Comparison of ENCODE assay signal across 9 mouse cellular contexts in the genomic region with DNA sequence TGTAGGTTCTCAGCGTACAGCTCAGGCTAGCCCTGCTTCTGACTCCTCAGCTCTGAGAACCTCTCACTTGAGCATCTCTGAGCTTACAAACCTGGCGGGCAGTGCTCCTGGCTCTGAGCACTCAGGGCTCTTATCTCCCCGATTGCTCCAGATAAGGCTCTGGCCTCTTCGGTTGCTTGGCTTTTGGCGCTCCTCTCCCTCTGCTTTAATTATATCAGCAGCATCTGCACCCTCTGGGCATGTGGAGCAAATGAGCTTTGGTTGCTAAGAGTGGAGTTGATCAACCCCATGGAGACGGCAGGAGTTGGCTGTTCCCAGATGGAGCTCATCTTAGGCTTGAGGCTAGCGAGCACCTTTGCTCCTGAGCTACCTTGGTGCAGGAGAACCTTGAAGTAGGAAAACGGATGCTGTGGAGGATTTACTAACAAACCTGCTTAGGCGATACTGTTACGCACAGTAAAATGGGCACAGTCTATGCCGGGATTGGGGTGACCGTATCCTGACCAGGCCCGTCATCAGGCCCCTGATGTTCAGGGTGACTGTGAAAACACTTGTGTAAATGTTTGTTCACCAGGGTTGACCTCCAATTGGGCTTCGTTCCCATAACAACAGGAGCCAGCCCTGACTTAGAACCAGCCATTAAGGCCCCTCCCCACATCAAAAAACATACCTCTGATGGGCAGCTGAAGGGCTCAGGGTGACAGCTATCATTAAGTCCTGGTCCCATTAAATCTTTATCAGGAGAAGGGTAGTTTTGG. TPM values are rescaled to one million over a fixed set of nuclear protein-coding genes. Genes with fewer than 3 reads are reported as not detected.
A peak's percentile ranks its signal among the peaks of the same experiment; 100 is the strongest.
DNase-seq lines count a peak whose midpoint lies in the region; ATAC-seq and TF ChIP-seq lines count a peak whose summit lies in the region.
"Had no signal": no experiment of that assay in that cellular context is flagged by ENCODE, and none has a peak within 500 bp of the region (broad histone marks: within the 10 kb centered on the region; RNA-seq: fewer than 3 reads in every experiment).

No protein-coding gene starts in this region.

- H3K27me3 ChIP-seq in lung, embryonic 15.5 days: no peaks in the 10 kb centered on the region
- H3K27me3 ChIP-seq in intestine, postnatal 0 days (replicated peaks; ENCODE audit: control insufficient read depth, insufficient read depth, low read length): no peaks in the 10 kb centered on the region
- H3K27me3 ChIP-seq in neural tube, embryonic 14.5 days (ENCODE audit: control insufficient read depth, insufficient read depth, low read length): no peaks in the 10 kb centered on the region

- peaks cover 22% of the 10 kb centered on the region for H3K4me1 ChIP-seq in lung, embryonic 15.5 days
- H3K4me1 ChIP-seq in embryonic fibroblast, embryonic 13.5 days (ENCODE audit: control insufficient read depth, insufficient read depth, low read length): peaks cover 12% of the 10 kb centered on the region; the same call in 1 of the 2 replicates
- peaks cover 9% of the 10 kb centered on the region for H3K4me1 ChIP-seq in intestine, postnatal 0 days (replicated peaks; ENCODE audit: control insufficient read depth, insufficient read depth, low read length)
- H3K4me1 ChIP-seq in neural tube, embryonic 14.5 days (ENCODE audit: control insufficient read depth, insufficient read depth, low read length): peaks cover 16% of the 10 kb centered on the region

- peak overlapping the region; percentile 4; the same call in 1 of the 2 replicates for H3K4me3 ChIP-seq in lung, embryonic 15.5 days
- peak overlapping the region; percentile 92 for H3K4me3 ChIP-seq in embryonic fibroblast, embryonic 13.5 days (ENCODE audit: insufficient read depth, low read length)
- peak overlapping the region; percentile 79 for H3K4me3 ChIP-seq in intestine, postnatal 0 days (ENCODE audit: low read depth, low read length)
- no peak overlapping the region for H3K4me3 ChIP-seq in neural tube, embryonic 14.5 days (ENCODE audit: low read depth, low read length)

- H3K9ac ChIP-seq in lung, embryonic 15.5 days: 0 out of 2 replicates have a peak overlapping the region, but pooled peaks have one; percentile 3
- peak overlapping the region; percentile 51; the same call in 1 of the 2 replicates for H3K9ac ChIP-seq in intestine, postnatal 0 days (ENCODE audit: low read depth, low read length)
- H3K9ac ChIP-seq in neural tube, embryonic 14.5 days (replicated peaks; ENCODE audit: low read depth, low read length): no peak overlapping the region

- DNase-seq in lung, postnatal 10 days: no peak
- no peak for DNase-seq in ovary, postnatal 10 days (ENCODE audit: low spot score)
- no peak for DNase-seq in left cerebral cortex, postnatal 4 days
- DNase-seq in left cerebral cortex, postnatal 10 days (ENCODE audit: extremely low spot score in 1 of 2, low spot score in 2 of 2): no peak
- DNase-seq: cerebellum, postnatal 36 days had no signal

- H3K36me3 ChIP-seq in lung, embryonic 15.5 days: 0 out of 2 replicates have a peak, but pooled peaks cover 13% of the 10 kb centered on the region
- no peaks in the 10 kb centered on the region; the same call in none of the 2 replicates for H3K36me3 ChIP-seq in intestine, postnatal 0 days (ENCODE audit: control insufficient read depth, insufficient read depth)
- H3K36me3 ChIP-seq in neural tube, embryonic 14.5 days (ENCODE audit: control insufficient read depth, insufficient read depth, low read length): no peaks in the 10 kb centered on the region

- no peaks in the 10 kb centered on the region for H3K9me3 ChIP-seq in lung, embryonic 15.5 days
- H3K9me3 ChIP-seq in intestine, postnatal 0 days (ENCODE audit: control insufficient read depth): no peaks in the 10 kb centered on the region
- no peaks in the 10 kb centered on the region for H3K9me3 ChIP-seq in neural tube, embryonic 14.5 days (ENCODE audit: control insufficient read depth, low read length)

- intact Hi-C loops in left cerebral cortex, postnatal 4 days (cut with DNase I): no loop called here
- intact Hi-C loops in left cerebral cortex, postnatal 10 days (cut with DNase I): no loop called here

- peak overlapping the region; percentile 68 for H3K4me2 ChIP-seq in lung, embryonic 15.5 days
- peak overlapping the region; percentile 77 for H3K4me2 ChIP-seq in intestine, postnatal 0 days (replicated peaks; ENCODE audit: low read depth)
- H3K4me2 ChIP-seq in neural tube, embryonic 14.5 days (ENCODE audit: low read depth, low read length): peak overlapping the region; percentile 16; the same call in 1 of the 2 replicates

- TF ChIP-seq POLR2A in embryonic fibroblast, embryonic 13.5 days (IDR thresholded peaks at IDR 0.05; ENCODE audit: low read depth, low read length): no peak

- no peak overlapping the region for H3K27ac ChIP-seq in lung, embryonic 15.5 days
- H3K27ac ChIP-seq in embryonic fibroblast, embryonic 13.5 days (ENCODE audit: insufficient read depth, low read length): no peak overlapping the region
- peak overlapping the region; percentile 60; the same call in 1 of the 2 replicates for H3K27ac ChIP-seq in intestine, postnatal 0 days (ENCODE audit: low read depth, low read length)
- no peak overlapping the region for H3K27ac ChIP-seq in neural tube, embryonic 14.5 days (ENCODE audit: low read depth, low read length)

- 42% methylated on average over 14 of the region's 14 CpGs for WGBS in lung, embryonic 15.5 days
- 36% methylated on average over 14 of the region's 14 CpGs for WGBS in intestine, postnatal 0 days
- 74% methylated on average over 14 of the region's 14 CpGs for WGBS in neural tube, embryonic 14.5 days

- ATAC-seq in lung, embryonic 15.5 days (ENCODE audit: borderline replicate concordance, extremely low read depth, low FRiP score, low TSS enrichment): no peak
- ATAC-seq in intestine, postnatal 0 days: no peak
- ATAC-seq in neural tube, embryonic 14.5 days (ENCODE audit: low read depth): no peak

- TF ChIP-seq CTCF in embryonic fibroblast, embryonic 13.5 days (IDR thresholded peaks at IDR 0.05; ENCODE audit: borderline replicate concordance, insufficient read depth, low read length): no peak
- TF ChIP-seq CTCF in intestine, postnatal 0 days (IDR thresholded peaks at IDR 0.05; ENCODE audit: low read depth): no peak

RNA-seq across cellular contexts. Expression of a gene that starts 3.1 kb away (rescaled TPM):
- polyA plus RNA-seq in lung, embryonic 15.5 days (2015; fragmentation: Nextera tagmentation; extraction: Ambion mirVana): 38.9 and 39.5 TPM in 2 replicates
- polyA plus RNA-seq in embryonic fibroblast, embryonic 13.5 days (2011; ENCODE audit: insufficient read length, low read depth, missing spikeins): 54.6 and 74.3 TPM in 2 replicates
- 22.8 and 26.6 TPM in 2 replicates for polyA plus RNA-seq in intestine, postnatal 0 days (2015; fragmentation: Nextera tagmentation; extraction: Ambion mirVana)
- 7.3 and 8.3 TPM in 2 replicates for polyA plus RNA-seq in neural tube, embryonic 14.5 days (2014; fragmentation: Nextera tagmentation; extraction: Ambion mirVana)
- total RNA-seq in left cerebral cortex, postnatal 4 days (2021): 10 to 100 TPM; 25.2 to 32.4 TPM
- total RNA-seq in left cerebral cortex, postnatal 10 days (2021): 10 to 100 TPM; 17.2 to 19.2 TPM

RNA-seq across cellular contexts. Expression of a gene that starts 33.7 kb away (rescaled TPM):
- polyA plus RNA-seq in lung, embryonic 15.5 days (2015; fragmentation: Nextera tagmentation; extraction: Ambion mirVana): 154 TPM in 2 replicates
- 14.2 and 21.2 TPM in 2 replicates for polyA plus RNA-seq in embryonic fibroblast, embryonic 13.5 days (2011; ENCODE audit: insufficient read length, low read depth, missing spikeins)
- polyA plus RNA-seq in intestine, postnatal 0 days (2015; fragmentation: Nextera tagmentation; extraction: Ambion mirVana): 23.5 and 32.4 TPM in 2 replicates
- 11.2 and 12.5 TPM in 2 replicates for polyA plus RNA-seq in neural tube, embryonic 14.5 days (2014; fragmentation: Nextera tagmentation; extraction: Ambion mirVana)
- 1 to 10 TPM; 4.9 to 5.9 TPM for total RNA-seq in left cerebral cortex, postnatal 4 days (2021)
- 1 to 10 TPM; 2.9 to 3.5 TPM for total RNA-seq in left cerebral cortex, postnatal 10 days (2021)

Comparison
In these comparisons a context has a peak if more than half of its experiments do, and no peak if none do; other contexts are left out.
1. H3K4me2 ChIP-seq: peak in every context shown above with its lines; median percentile 77 in intestine, postnatal 0 days; 68 in lung, embryonic 15.5 days; 16 in neural tube, embryonic 14.5 days.